Mouse (Mus musculus) induced T-regulatory cell, adult 2 months (primary cell): ENCODE data around the gene V1rd19.
"Not testable (repeated sequence)": the region's sequence is repeated elsewhere in the genome, so short reads cannot be mapped to it uniquely, and the experiment has no call there.

Source experiments
- DNase-seq: peaks from one replicate; pipeline ENCODE4 v3.0.0-alpha.2; 2012; ENCODE audit warnings: low read depth

V1rd19 gene

DNA sequence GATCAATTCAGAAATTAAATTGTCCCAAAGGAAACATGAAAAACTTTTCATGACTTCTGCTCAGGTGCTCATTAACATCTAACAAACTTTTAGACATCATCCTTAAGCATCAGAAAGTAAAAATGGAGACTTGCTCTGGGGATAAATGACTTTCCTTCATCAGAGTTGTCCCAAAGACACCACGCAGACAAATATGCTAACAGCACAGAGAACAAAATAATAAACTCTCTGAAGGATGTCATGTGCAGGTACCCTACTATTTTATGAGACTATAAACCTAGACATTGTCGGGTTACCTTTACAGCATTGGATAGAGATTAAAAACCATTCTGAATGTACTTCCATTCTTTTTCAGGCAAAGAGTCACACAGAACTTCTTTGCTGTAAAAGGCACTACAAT lies at the start of gene V1rd19:
Gene V1rd19 (plus strand): TSS at position 301 of the 400 bp plus-strand sequence.
- DNase-seq = no peak

DNA sequence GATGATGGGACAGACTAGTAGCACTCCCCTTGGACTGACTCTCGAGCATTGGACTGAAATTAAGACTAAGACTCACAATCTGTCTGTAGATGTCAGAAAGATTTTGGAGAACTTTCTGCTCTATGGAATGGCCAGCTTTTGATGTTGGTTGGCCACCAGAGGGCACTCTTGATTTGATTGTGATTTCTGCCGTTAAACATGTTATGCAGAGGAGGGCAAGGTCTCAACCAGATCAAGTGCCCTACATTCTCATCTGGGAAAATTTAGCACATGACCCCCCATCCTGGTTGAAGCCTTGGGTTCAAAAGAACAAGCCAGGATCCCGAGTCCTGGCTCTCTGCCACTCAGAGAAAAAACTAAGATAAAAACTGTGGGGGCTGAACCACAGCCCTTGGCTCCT lies 33.4 kb upstream of the V1rd19 start:
- DNase-seq = peak; percentile 24

DNA sequence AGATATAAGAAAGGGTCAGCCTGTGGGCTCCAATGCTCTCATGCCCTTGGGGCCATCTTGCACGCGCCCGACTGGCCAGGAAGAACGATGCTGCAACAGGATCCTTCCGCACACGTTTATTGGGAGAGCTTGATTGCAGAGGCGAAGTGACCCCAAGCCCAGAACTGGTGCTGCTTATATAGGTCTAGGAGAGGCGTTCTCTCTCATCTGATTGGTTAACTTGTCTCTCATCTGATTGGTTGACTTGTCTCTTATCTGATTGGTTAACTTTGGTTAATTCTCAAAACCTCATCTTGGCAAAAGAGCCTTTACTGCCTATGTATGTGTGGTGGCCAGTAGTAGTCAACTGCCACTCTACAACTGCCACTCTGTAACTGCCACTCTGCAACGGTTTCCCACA lies 27.2 kb upstream of the V1rd19 start, which contains the start of gene Vmn1r181:
Gene Vmn1r181 (plus strand): TSS at position 301 of the 400 bp plus-strand sequence.
- not testable (repeated sequence) for DNase-seq

DNA sequence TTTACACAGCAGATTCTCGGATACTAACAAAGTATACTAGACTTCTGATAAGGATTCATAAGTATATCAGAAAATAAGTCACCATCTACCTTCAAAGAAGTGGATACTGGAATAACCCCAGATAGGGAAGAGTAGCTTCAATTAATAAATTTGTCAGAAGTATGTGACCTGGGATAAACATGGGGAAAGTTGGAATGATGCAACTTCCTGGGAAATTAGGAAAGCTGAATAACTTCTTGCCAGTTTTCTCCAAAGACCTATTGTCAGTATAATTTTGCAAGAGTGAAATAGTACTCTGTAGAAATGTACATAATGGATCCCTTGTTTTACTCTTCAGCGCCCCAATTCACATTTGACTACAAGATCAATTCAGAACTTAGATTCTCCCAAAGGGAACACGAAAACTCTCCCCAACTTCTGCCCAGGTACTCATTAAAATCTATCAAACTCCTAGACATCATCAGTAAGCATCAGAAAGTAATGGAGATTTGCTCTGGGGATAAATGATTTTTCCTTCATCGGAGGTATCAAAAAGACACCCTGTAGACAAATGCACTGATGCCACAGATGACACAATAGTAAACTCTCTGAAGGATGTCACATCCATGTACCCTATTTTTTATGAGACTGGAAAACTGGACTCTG lies 51.3 kb downstream of the V1rd19 start, which contains the start of gene Vmn1r183:
Gene Vmn1r183 (plus strand): TSS at position 595 of the 645 bp plus-strand sequence.
- DNase-seq = no peak
